Mouse (Mus musculus) C2C12 (cell line): Measurements from ENCODE around the gene AI464131. TPM values are rescaled to one million over a fixed set of nuclear protein-coding genes. Genes with fewer than 3 reads are reported as not detected.

Experiments used
- H3K27me3 ChIP-seq: one replicate; pipeline ENCODE4 v1.6.1; 2011; ENCODE audit not compliant: control insufficient read depth, insufficient read depth, insufficient read length
- H3K36me3 ChIP-seq: one replicate; pipeline ENCODE4 v1.6.1; 2011; ENCODE audit not compliant: control insufficient read depth, insufficient read depth
- H3K4me3 ChIP-seq: one replicate; pipeline ENCODE4 v1.5.1; 2011; ENCODE audit warnings: mild to moderate bottlenecking, control low read depth; ENCODE audit not compliant: poor library complexity, insufficient read depth, severe bottlenecking
- H3K79me2 ChIP-seq: one replicate; pipeline ENCODE4 v1.6.1; 2011; ENCODE audit not compliant: control insufficient read depth, insufficient read depth
- H3K79me3 ChIP-seq: one replicate; pipeline ENCODE4 v1.6.1; 2011; ENCODE audit warnings: low read depth, control low read depth
- H3ac ChIP-seq: one replicate; pipeline ENCODE3; 2011; ENCODE audit warnings: low read depth; ENCODE audit not compliant: control insufficient read depth, insufficient read length
- CEBPB ChIP-seq: IDR thresholded peaks from one replicate; pipeline ENCODE4 v1.6.1; 2011; ENCODE audit warnings: low read depth, mild to moderate bottlenecking, control low read depth, moderate library complexity
- CTCF ChIP-seq: IDR thresholded peaks from one replicate; pipeline ENCODE4 v1.5.1; 2011; ENCODE audit not compliant: control insufficient read depth, insufficient read depth, insufficient read length
- FOSL1 ChIP-seq: IDR thresholded peaks from one replicate; pipeline ENCODE4 v1.8.0; 2011; ENCODE audit warnings: mild to moderate bottlenecking, low read length; ENCODE audit not compliant: poor library complexity, insufficient read depth, severe bottlenecking
- MAX ChIP-seq: IDR thresholded peaks from one replicate; pipeline ENCODE4 v1.6.1; 2011; ENCODE audit warnings: mild to moderate bottlenecking, control low read depth
- MYOD1 ChIP-seq: IDR thresholded peaks from one replicate; pipeline ENCODE4 v1.6.1; 2011; ENCODE audit warnings: low read depth; ENCODE audit not compliant: control insufficient read depth, insufficient read length
- MYOG ChIP-seq: IDR thresholded peaks from one replicate; pipeline ENCODE4 v1.6.1; 2011; ENCODE audit not compliant: control insufficient read depth, insufficient read length; ENCODE audit errors: extremely low read depth
- USF1 ChIP-seq: IDR thresholded peaks from one replicate; pipeline ENCODE4 v1.6.1; 2011; ENCODE audit warnings: low read depth, mild to moderate bottlenecking, control low read depth, moderate library complexity
- polyA plus RNA-seq: library from polyadenylated mRNA; unstranded; fragments of >200 nt; fragmentation: generic; extraction: Trizol; gene quantifications from one replicate; pipeline ENCODE4 v1.2.1, GENCODE M21; 2012; ENCODE audit warnings: missing spikeins

The AI464131 gene
- polyA plus RNA-seq, 1 experiment: 2.8 TPM

GRCm38 (mm10) chr4:41522788-41523187, 19.9 kb upstream of the AI464131 start:
- no peak overlapping the region for H3ac ChIP-seq
- no peaks in the 10 kb centered on the region for H3K36me3 ChIP-seq
- peaks cover 43% of the 10 kb centered on the region for H3K27me3 ChIP-seq
- H3K79me3 ChIP-seq: no peaks in the 10 kb centered on the region
- TF ChIP-seq MYOG: no peak
- TF ChIP-seq FOSL1: no peak
- TF ChIP-seq CTCF: no peak
- TF ChIP-seq MAX: peak; percentile 28
- H3K4me3 ChIP-seq: no peak overlapping the region
- H3K79me2 ChIP-seq: no peaks in the 10 kb centered on the region

GRCm38 (mm10) chr4:41522136-41522535, 19.3 kb upstream of the AI464131 start:
- no peaks in the 10 kb centered on the region for H3K79me3 ChIP-seq
- TF ChIP-seq CTCF: no peak
- TF ChIP-seq USF1: no peak
- no peak for TF ChIP-seq MYOG
- no peak for TF ChIP-seq MAX
- no peak for TF ChIP-seq FOSL1
- TF ChIP-seq MYOD1: no peak
- TF ChIP-seq CEBPB: no peak
- peaks cover 43% of the 10 kb centered on the region for H3K27me3 ChIP-seq
- no peak overlapping the region for H3ac ChIP-seq
- H3K36me3 ChIP-seq: no peaks in the 10 kb centered on the region
- H3K4me3 ChIP-seq: no peak overlapping the region
- H3K79me2 ChIP-seq: no peaks in the 10 kb centered on the region

GRCm38 (mm10) chr4:41520641-41521040, 17.8 kb upstream of the AI464131 start:
- no peaks in the 10 kb centered on the region for H3K36me3 ChIP-seq
- H3K4me3 ChIP-seq: no peak overlapping the region
- H3K79me2 ChIP-seq: no peaks in the 10 kb centered on the region
- TF ChIP-seq MYOG (no peak), CTCF (no peak), CEBPB (no peak), MYOD1 (no peak), FOSL1 (no peak), USF1 (no peak), MAX (no peak)
- H3ac ChIP-seq: no peak overlapping the region
- no peaks in the 10 kb centered on the region for H3K79me3 ChIP-seq
- peaks cover 36% of the 10 kb centered on the region for H3K27me3 ChIP-seq

DNA sequence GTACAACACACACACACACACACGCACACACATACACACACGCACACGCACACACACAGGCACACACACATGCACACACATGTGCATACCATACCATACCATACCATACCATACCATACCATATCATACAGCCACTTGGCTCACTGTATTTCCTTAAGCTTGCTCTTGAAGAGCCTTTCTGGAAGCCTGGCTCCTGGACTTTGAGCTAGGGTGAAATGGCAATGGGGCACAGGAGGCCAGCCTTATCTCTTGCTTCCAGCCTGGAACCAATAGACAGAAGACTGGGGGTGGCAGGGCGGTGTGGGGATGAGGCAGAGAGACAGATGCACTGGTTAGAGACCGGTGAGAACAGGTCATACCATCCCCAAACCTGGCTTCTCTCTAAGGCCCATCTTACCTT, 16.3 kb upstream of the AI464131 start:
- H3K4me3 ChIP-seq: no peak overlapping the region
- H3K79me3 ChIP-seq: no peaks in the 10 kb centered on the region
- H3ac ChIP-seq: no peak overlapping the region
- TF ChIP-seq FOSL1 (no peak), CTCF (no peak)
- H3K36me3 ChIP-seq: no peaks in the 10 kb centered on the region
- no peaks in the 10 kb centered on the region for H3K79me2 ChIP-seq
- H3K27me3 ChIP-seq: peaks cover 31% of the 10 kb centered on the region

GRCm38 (mm10) chr4:41518349-41518748, 15.5 kb upstream of the AI464131 start:
- TF ChIP-seq FOSL1: no peak
- no peak for TF ChIP-seq CEBPB
- TF ChIP-seq CTCF: no peak
- Histone ChIP-seq H3K27me3 (peaks cover 30% of the 10 kb centered on the region), H3K36me3 (no peaks in the 10 kb centered on the region)

DNA sequence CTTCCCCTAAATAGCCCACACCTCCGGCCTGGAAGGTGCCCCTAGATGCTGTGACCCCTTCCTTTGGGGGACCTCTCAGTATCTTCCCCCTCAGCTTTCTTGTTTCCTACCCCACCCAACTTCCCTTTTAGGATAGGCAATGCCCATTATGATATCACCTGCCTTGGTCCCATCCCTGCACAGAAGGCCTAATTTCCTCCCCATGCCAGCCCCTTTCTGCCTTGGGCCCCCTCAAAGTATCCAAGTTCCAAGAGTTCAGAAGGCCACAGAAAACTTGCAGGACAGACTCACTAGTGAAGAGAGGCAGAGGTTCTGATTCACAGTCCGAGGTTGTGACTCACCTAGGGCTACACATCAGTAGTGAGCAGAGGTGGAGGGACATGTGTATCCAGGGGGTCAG, 14.4 kb upstream of the AI464131 start, which contains the start of gene 1110017D15Rik:
TSS of gene 1110017D15Rik (minus strand) at position 101 of the 400 bp plus-strand sequence.
- no peaks in the 10 kb centered on the region for H3K79me2 ChIP-seq
- no peak within 1 kb of the TSS for H3K4me3 ChIP-seq
- TF ChIP-seq MYOD1 (no peak), MYOG (no peak), USF1 (no peak), CTCF (no peak), CEBPB (no peak), FOSL1 (no peak), MAX (no peak)
- H3K27me3 ChIP-seq: peaks cover 30% of the 10 kb centered on the region
- no peak within 1 kb of the TSS for H3ac ChIP-seq
- no peaks in the 10 kb centered on the region for H3K79me3 ChIP-seq
- no peaks in the 10 kb centered on the region for H3K36me3 ChIP-seq

More at GRCm38 (mm10) chr4:41518349-41518748, 15.5 kb upstream of the AI464131 start:
- Histone ChIP-seq H3K79me2 (no peaks in the 10 kb centered on the region), H3K4me3 (no peak overlapping the region), H3ac (no peak overlapping the region), H3K79me3 (no peaks in the 10 kb centered on the region)
